Mouse (Mus musculus) stomach, embryonic 15.5 days (tissue): ENCODE results near the gene 4930451I11Rik. TPM values are rescaled to one million over a fixed set of nuclear protein-coding genes. Genes with fewer than 3 reads are reported as not detected.

Experiments
- ATAC-seq: fragments of 200-750 bp; cut with Nextera tagmentation; 2 replicates; pipeline ENCODE4 v1.8.0; 2017; ENCODE audit warnings: low read depth, moderate number of reproducible peaks, moderate TSS enrichment; ENCODE audit not compliant: insufficient read depth, low FRiP score
- H3K27ac ChIP-seq: fragments of 300-500 bp; sonication (generic); 2 replicates; pipeline ENCODE4 v1.5.1; 2015; ENCODE audit warnings: mild to moderate bottlenecking, inconsistent platforms
- H3K27me3 ChIP-seq: fragments of 300-500 bp; sonication (generic); replicated peaks from 2 replicates; pipeline ENCODE4 v1.6.1; 2015; ENCODE audit warnings: inconsistent platforms
- H3K36me3 ChIP-seq: fragments of 300-500 bp; sonication (generic); 2 replicates; pipeline ENCODE4 v1.6.1; 2015; ENCODE audit warnings: inconsistent platforms
- H3K4me1 ChIP-seq: fragments of 300-500 bp; sonication (generic); 2 replicates; pipeline ENCODE4 v1.6.1; 2015; ENCODE audit warnings: inconsistent platforms
- H3K4me2 ChIP-seq: fragments of 300-500 bp; sonication (generic); 2 replicates; pipeline ENCODE4 v1.6.1; 2015; ENCODE audit warnings: mild to moderate bottlenecking, inconsistent platforms
- H3K4me3 ChIP-seq: fragments of 300-500 bp; sonication (generic); replicated peaks from 2 replicates; pipeline ENCODE4 v1.5.1; 2015; ENCODE audit warnings: inconsistent platforms
- H3K9ac ChIP-seq: fragments of 300-500 bp; sonication (generic); 2 replicates; pipeline ENCODE4 v1.6.1; 2015; ENCODE audit warnings: inconsistent platforms
- H3K9me3 ChIP-seq: fragments of 300-500 bp; sonication (generic); 2 replicates; pipeline ENCODE4 v1.6.1; 2016; ENCODE audit warnings: inconsistent platforms
- WGBS: fragments of 180-500 bp; shearing (Covaris S2); methylation state at CpG from one replicate; pipeline ENCODE4 v1.1.7; 2015; 5-methylcytosine and 5-hydroxymethylcytosine counted together
- polyA plus RNA-seq: library from polyadenylated mRNA; unstranded; fragments of >200 nt; fragmentation: Nextera tagmentation; extraction: Ambion mirVana; gene quantifications from 2 replicates; pipeline ENCODE4 v1.2.1, GENCODE M21; 2015

Gene 4930451I11Rik
- not detected in 2 replicates for polyA plus RNA-seq

DNA sequence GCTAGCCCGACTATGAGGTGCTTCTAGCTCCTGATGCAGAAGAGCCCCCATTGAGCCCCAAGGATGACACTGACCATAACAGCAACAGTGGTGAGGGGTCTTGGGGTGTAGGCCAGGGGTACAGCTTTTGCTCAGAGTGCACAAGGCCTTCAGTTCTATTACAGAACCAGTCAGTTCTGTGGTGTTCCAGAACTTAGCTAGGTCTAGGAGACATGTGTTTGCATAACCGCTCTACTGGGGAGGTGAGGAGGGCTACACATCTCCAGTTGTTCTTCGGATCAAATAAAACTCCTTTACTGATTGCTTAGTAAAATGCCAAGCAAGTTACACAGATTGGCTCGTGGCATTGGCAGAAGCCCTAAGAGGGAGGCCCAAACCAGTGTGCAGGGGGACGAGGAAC, at the start of gene 4930451I11Rik:
Gene 4930451I11Rik, minus strand, starts transcription at position 101 of the 400 bp plus-strand sequence.
- Histone ChIP-seq H3K9me3 (no peaks in the 10 kb centered on the region), H3K27me3 (no peaks in the 10 kb centered on the region), H3K27ac (no peak within 1 kb of the TSS), H3K4me2 (peak within 1 kb of the TSS; percentile 53), H3K9ac (no peak within 1 kb of the TSS), H3K4me1 (0 out of 2 replicates have a peak, but pooled peaks cover 4% of the 10 kb centered on the region), H3K4me3 (peak within 1 kb of the TSS; percentile 27), H3K36me3 (no peaks in the 10 kb centered on the region)
- 46% methylated on average over 5 of the region's 5 CpGs for WGBS
- no peak for ATAC-seq

DNA sequence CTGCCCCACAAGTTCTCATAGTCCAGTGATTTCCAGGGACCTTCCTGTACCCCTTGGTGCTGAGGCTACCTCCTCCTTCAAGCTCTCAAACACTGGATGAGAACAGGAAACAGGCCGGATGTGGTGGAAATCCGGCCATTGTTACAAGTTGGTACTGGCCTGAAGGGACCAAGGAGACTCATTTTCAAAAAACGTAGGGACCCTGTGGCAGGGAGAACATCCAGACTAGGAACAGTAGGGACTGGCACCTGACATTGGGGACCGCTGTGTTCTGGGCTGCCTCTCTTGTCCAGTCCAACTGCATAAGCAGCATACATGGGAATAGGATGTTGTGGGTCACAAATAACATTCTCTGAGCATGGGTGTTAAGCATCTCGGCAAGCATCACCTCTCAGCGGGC, 49.6 kb upstream of the 4930451I11Rik start:
- 77% methylated on average over 6 of the region's 6 CpGs for WGBS
- H3K4me3 ChIP-seq = no peak overlapping the region
- H3K9ac ChIP-seq = no peak overlapping the region
- peaks cover 42% of the 10 kb centered on the region for H3K36me3 ChIP-seq
- H3K9me3 ChIP-seq = no peaks in the 10 kb centered on the region
- no peaks in the 10 kb centered on the region for H3K27me3 ChIP-seq
- H3K27ac ChIP-seq = no peak overlapping the region
- no peak overlapping the region for H3K4me2 ChIP-seq
- no peak for ATAC-seq
- H3K4me1 ChIP-seq = peaks cover 17% of the 10 kb centered on the region

DNA sequence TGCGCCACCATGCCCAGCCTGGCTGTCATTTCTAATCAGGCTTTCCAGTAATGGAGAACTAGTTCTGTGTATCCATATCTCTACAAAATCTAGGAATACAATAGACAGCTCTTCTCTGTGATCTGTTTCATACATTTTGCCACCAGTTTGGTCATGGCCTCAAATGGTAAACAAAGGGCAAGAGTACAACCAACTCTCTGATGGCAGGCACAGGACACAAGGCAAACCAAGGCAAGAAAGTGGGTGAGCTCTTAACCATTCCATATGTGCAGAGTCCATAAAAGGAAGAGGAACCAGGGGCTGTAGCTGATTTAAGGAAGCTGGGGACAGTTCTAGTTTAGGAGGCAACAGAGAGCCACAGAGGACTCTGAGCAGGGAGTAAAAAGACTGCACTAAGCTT, 45.8 kb upstream of the 4930451I11Rik start:
- no peak for ATAC-seq
- H3K27ac ChIP-seq = peak overlapping the region; percentile 3; the same call in 1 of the 2 replicates
- H3K4me1 ChIP-seq = peaks cover 10% of the 10 kb centered on the region; the same call in 1 of the 2 replicates
- peaks cover 76% of the 10 kb centered on the region for H3K36me3 ChIP-seq
- H3K9me3 ChIP-seq = no peaks in the 10 kb centered on the region
- no peaks in the 10 kb centered on the region for H3K27me3 ChIP-seq
- H3K4me2 ChIP-seq = no peak overlapping the region
- WGBS = 95% methylated on average over 1 of the region's 1 CpGs
- no peak overlapping the region for H3K4me3 ChIP-seq
- H3K9ac ChIP-seq = no peak overlapping the region

DNA sequence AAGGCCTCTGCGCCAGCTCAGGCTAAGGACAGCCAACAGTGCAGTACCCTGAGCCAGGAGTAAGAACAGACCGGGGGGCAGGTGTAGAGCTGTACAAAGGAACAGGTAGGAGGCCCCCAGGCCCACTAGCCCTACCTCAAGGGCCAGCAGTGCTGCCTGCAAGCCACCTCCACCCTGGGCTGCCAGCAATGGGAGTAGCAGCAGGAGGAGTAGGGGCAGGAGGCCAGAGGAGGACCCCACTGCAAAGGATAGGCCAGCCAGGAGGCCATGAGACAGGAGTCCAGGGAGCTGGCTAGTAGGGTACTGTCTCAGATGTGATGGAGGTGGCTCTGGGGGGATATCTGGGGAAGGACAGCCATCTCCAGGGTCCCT, 39.1 kb upstream of the 4930451I11Rik start:
- no peak for ATAC-seq
- no peak overlapping the region for H3K9ac ChIP-seq
- 94% methylated on average over 2 of the region's 2 CpGs for WGBS
- no peaks in the 10 kb centered on the region for H3K9me3 ChIP-seq
- no peak overlapping the region for H3K27ac ChIP-seq
- H3K27me3 ChIP-seq = no peaks in the 10 kb centered on the region
- H3K4me1 ChIP-seq = no peaks in the 10 kb centered on the region
- H3K36me3 ChIP-seq = peaks cover 80% of the 10 kb centered on the region
- no peak overlapping the region for H3K4me2 ChIP-seq
- no peak overlapping the region for H3K4me3 ChIP-seq

DNA sequence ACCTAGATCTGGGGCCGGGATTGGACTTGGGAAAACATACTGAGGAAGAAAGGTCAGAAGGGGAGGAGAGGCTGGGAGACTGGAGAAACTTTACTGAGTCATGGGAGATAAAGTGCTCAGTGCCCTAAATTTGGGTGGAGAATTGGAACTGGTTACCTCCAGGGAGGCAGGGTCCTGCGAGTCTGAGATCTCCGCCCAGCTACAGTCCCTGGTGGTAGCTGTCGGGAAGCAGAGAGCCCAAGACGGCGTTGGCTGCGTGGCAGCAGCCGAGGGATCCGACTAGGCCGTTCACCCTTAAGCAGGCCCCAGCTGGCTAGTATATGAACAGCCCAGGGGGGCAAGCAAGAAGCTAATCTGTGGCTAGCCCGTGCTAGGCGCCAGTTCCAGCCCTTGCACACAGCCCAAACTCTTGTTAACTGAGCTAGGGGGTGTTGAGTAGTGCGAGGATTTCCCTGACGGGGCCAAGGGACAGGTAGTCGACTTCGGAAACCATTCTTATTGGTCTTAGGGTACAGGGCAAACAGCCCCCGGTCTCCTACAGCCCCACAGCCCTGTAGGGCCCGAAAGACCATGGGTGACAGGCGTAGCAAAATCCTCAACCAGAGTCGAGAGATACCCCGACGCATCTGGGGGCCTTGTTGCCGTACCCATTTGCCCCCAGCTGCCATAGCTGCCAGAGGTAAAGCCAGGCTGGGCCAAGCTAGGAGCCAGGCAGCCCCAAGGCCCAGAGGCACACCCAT, 38.5 kb upstream of the 4930451I11Rik start:
- H3K27me3 ChIP-seq = no peaks in the 10 kb centered on the region
- H3K9me3 ChIP-seq = no peaks in the 10 kb centered on the region
- WGBS = 89% methylated on average over 23 of the region's 23 CpGs
- H3K4me1 ChIP-seq = no peaks in the 10 kb centered on the region
- H3K4me3 ChIP-seq = no peak overlapping the region
- no peak overlapping the region for H3K4me2 ChIP-seq
- no peak overlapping the region for H3K27ac ChIP-seq
- H3K9ac ChIP-seq = no peak overlapping the region
- H3K36me3 ChIP-seq = peaks cover 78% of the 10 kb centered on the region
- no peak for ATAC-seq

DNA sequence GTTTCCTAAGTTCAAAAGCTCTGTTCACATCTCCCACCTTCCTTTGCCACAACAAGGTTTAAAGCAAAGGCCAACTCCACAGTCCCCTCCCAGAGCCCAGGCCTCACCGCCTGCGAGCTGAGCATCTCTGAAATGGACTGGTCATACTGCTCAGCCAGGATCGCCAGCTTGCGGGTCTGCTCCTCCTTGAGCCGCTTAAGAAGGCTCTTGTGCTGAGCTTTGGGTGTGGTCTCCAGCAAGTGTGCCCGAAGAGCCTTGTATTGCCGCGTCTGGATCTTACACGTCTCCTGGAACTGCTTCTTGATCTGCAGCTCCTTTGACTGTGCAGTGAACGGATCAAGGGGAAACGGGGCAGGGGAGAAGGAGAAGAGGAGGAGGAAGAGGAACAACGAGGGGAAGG, 36.6 kb upstream of the 4930451I11Rik start:
- Histone ChIP-seq H3K4me3 (no peak overlapping the region), H3K36me3 (peaks cover 75% of the 10 kb centered on the region), H3K4me1 (peaks cover 14% of the 10 kb centered on the region), H3K27ac (no peak overlapping the region), H3K27me3 (no peaks in the 10 kb centered on the region), H3K9me3 (no peaks in the 10 kb centered on the region), H3K4me2 (no peak overlapping the region), H3K9ac (no peak overlapping the region)
- WGBS = 84% methylated on average over 12 of the region's 12 CpGs
- ATAC-seq = no peak

DNA sequence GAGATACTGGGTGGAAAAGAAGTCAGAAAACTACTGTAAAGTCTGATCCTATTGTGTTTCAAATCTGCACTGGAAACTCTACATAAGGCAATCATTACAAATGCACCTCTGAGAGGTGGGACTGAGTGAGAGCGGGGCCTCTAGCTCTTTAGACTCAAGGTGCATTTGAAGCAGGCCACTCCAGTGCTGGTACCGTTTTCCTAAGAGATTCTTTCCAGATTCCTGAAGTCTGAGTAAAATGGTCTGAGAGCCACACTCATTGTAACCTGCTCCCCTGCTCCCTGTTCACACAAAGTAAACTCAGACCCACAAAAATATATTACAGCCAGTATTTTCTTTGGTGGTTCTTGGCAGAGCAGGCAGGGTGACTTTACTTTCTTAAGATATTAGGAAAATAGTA, 36.1 kb upstream of the 4930451I11Rik start:
- peaks cover 71% of the 10 kb centered on the region for H3K36me3 ChIP-seq

DNA sequence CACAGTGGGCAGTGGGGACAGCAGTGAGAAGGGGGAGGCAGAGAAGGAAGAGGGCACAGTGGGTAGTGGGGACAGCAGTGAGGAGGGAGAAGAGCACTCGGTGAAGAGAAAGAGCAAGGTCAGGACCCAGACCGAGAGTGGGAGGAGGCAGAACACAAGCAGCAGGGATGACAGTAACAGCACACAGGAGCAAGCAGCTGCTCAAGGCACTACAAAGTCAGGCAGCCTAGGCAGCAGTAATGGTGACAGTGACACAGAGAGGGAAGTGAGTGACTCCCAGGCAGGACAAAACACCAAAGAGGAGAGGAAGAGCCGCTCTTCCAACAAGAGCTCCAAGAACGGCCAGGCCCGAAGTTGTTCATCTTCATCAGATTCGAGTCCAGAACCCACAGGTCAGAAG, 32.4 kb upstream of the 4930451I11Rik start:
- H3K4me3 ChIP-seq = peak overlapping the region; percentile 71
- no peaks in the 10 kb centered on the region for H3K27me3 ChIP-seq
- 58% methylated on average over 6 of the region's 6 CpGs for WGBS
- H3K4me2 ChIP-seq = peak overlapping the region; percentile 90
- ATAC-seq = no peak
- H3K9ac ChIP-seq = peak overlapping the region; percentile 20; the same call in 1 of the 2 replicates
- H3K9me3 ChIP-seq = no peaks in the 10 kb centered on the region
- peaks cover 27% of the 10 kb centered on the region for H3K4me1 ChIP-seq
- H3K27ac ChIP-seq = peak overlapping the region; percentile 41; the same call in 1 of the 2 replicates
- peaks cover 40% of the 10 kb centered on the region for H3K36me3 ChIP-seq

More for the DNA sequence above, 36.1 kb upstream of the 4930451I11Rik start:
- no peak overlapping the region for H3K4me2 ChIP-seq
- no peak overlapping the region for H3K9ac ChIP-seq
- WGBS = 85% methylated on average over 2 of the region's 2 CpGs
- no peaks in the 10 kb centered on the region for H3K27me3 ChIP-seq
- no peaks in the 10 kb centered on the region for H3K9me3 ChIP-seq
- H3K27ac ChIP-seq = no peak overlapping the region
- no peak overlapping the region for H3K4me3 ChIP-seq
- H3K4me1 ChIP-seq = peaks cover 19% of the 10 kb centered on the region
- ATAC-seq = no peak

DNA sequence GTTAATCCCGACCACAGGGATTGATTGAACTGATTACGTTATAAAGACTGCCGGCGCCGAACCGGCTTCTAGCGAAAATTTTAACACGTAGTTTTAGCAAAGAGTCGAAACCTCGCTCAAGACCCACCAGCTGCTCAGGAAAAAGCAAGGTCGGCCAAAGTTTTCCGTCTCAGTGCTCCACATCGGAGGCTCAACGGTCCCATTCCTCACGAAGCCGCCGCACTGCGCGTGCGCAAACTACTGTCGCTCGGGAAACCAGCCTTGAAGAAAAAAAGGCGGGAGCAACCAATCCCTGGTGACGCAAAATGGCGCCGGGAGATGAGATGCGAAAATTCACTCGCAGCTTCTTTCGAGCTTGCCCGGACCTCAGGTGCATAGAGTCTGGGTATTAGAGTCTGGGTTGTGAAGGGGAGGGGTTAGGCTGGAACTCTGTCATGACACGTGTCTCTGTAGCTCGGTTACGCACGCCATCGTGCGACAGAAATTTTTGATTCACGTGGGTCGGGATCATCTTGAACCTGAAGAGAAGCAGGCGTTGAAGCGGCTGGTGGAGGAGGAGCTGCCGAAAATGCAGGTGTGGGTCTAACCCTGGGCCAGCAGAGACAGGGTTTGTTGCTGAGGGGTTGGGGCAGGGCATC, 30.8 kb upstream of the 4930451I11Rik start, which contains the start of gene Ino80e:
Gene Ino80e, minus strand, starts transcription at position 231 of the 638 bp plus-strand sequence.
- Histone ChIP-seq H3K4me3 (peak within 1 kb of the TSS; percentile 71), H3K4me2 (peak within 1 kb of the TSS; percentile 90), H3K27ac (peak within 1 kb of the TSS; percentile 90), H3K9me3 (no peaks in the 10 kb centered on the region), H3K9ac (peak within 1 kb of the TSS; percentile 57), H3K36me3 (peaks cover 35% of the 10 kb centered on the region), H3K4me1 (peaks cover 27% of the 10 kb centered on the region), H3K27me3 (no peaks in the 10 kb centered on the region)
- under 1% methylated on average over 41 of the region's 41 CpGs for WGBS
- ATAC-seq = peak; percentile 65; the same call in 1 of the 2 replicates

DNA sequence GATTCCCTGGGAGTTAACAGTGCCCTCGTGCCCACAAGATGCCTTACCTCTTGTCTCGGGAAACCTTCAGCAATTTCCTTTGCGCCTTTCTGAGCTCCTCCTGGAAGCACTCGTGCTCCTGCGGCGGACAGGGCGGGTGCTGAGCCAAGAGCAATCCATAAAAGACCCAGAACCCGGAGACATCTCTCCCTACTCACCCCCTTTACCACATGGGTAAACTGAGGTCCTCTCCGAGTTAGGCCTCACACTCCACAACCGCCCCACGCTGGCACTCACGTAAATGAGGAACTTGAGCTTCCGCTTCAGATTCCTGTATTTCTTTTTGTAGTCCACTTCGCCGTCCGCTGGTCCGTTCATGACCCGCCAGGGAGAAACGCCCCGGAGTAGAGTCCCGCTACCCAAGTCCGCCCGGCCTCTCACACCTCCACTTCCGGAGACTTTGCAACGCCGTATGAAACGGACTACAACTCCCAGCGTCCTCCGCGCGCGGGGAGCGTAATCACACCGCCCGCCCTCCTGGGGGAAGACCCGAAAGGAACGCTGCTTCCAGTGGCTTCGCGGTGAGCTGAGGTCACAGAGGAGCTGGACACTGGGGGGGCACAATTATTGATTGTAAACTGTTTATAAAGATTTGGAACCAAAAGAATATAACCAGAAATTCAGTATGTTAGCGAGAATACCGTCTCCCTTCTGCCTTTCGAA, 30.1 kb upstream of the 4930451I11Rik start, which contains the start of gene Hirip3:
Gene Hirip3, plus strand, starts transcription at position 544 of the 702 bp plus-strand sequence.
- Histone ChIP-seq H3K4me2 (peak within 1 kb of the TSS; percentile 90), H3K9me3 (no peaks in the 10 kb centered on the region), H3K36me3 (peaks cover 30% of the 10 kb centered on the region), H3K9ac (peak within 1 kb of the TSS; percentile 57), H3K4me3 (peak within 1 kb of the TSS; percentile 71), H3K27me3 (no peaks in the 10 kb centered on the region), H3K4me1 (peaks cover 27% of the 10 kb centered on the region), H3K27ac (peak within 1 kb of the TSS; percentile 90)
- ATAC-seq = peak; percentile 92
- 1% methylated on average over 42 of the region's 42 CpGs for WGBS

DNA sequence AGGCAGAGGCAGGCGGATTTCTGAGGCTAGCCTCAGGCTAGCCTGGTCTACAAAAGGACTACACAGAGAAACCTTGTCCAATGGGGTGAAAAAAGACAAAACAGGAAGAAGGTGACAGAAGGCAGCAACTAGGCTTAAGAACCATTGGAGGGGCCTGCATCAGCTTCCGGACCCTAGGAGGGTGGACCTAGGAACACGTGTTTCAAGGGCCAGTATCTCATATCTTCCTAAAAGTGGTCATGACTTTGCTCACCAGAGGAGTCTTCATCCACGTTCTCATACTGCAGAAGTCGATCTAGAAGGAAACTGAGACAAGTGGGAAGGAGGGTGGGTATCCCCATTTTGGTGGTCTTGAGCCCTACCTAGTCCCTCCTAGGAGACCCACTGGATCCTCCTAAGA, 29.5 kb upstream of the 4930451I11Rik start:
- WGBS = 61% methylated on average over 5 of the region's 5 CpGs

More for the DNA sequence above, 29.5 kb upstream of the 4930451I11Rik start:
- Histone ChIP-seq H3K9me3 (no peaks in the 10 kb centered on the region), H3K27ac (peak overlapping the region; percentile 90; the same call in 1 of the 2 replicates), H3K4me1 (peaks cover 27% of the 10 kb centered on the region), H3K36me3 (peaks cover 24% of the 10 kb centered on the region; the same call in 1 of the 2 replicates), H3K4me2 (peak overlapping the region; percentile 90), H3K4me3 (peak overlapping the region; percentile 71), H3K9ac (peak overlapping the region; percentile 57), H3K27me3 (no peaks in the 10 kb centered on the region)
- ATAC-seq = no peak
